Mouse (Mus musculus): ENCODE measurements around the gene Usp3.

- TF ChIP-seq CTCF (conservative IDR thresholded peaks at IDR 0.05 in 1 of 2, IDR thresholded peaks at IDR 0.05 in 1 of 2; ENCODE audit: low read depth in 2 of 2, low read length in 2 of 2) (no peak), POLR2A (IDR thresholded peaks at IDR 0.05; ENCODE audit: low read depth, low read length) (no peak), RCOR1 (conservative IDR thresholded peaks at IDR 0.05; ENCODE audit: low read depth, low read length) (no peak), TCF12 (IDR thresholded peaks at IDR 0.05; ENCODE audit: low read depth, low read length) (no peak), EP300 (IDR thresholded peaks at IDR 0.05; ENCODE audit: low read length) (no peak), ETS1 (conservative IDR thresholded peaks at IDR 0.05; ENCODE audit: low read depth, low read length) (no peak)
Measured at GRCm38 (mm10) chr9:66520299-66520698, 72.6 kb downstream of the Usp3 start.

Measured in CH12.LX (cell line).